Mouse (Mus musculus) 416B (cell line): ENCODE data around the gene Vgll4.
"Not testable (repeated sequence)": the region's sequence is repeated elsewhere in the genome, so short reads cannot be mapped to it uniquely, and the experiment has no call there.

Source experiments
- DNase-seq: peaks from one replicate; pipeline ENCODE4 v3.0.0; 2011; ENCODE audit warnings: low read depth

Vgll4 gene

DNA sequence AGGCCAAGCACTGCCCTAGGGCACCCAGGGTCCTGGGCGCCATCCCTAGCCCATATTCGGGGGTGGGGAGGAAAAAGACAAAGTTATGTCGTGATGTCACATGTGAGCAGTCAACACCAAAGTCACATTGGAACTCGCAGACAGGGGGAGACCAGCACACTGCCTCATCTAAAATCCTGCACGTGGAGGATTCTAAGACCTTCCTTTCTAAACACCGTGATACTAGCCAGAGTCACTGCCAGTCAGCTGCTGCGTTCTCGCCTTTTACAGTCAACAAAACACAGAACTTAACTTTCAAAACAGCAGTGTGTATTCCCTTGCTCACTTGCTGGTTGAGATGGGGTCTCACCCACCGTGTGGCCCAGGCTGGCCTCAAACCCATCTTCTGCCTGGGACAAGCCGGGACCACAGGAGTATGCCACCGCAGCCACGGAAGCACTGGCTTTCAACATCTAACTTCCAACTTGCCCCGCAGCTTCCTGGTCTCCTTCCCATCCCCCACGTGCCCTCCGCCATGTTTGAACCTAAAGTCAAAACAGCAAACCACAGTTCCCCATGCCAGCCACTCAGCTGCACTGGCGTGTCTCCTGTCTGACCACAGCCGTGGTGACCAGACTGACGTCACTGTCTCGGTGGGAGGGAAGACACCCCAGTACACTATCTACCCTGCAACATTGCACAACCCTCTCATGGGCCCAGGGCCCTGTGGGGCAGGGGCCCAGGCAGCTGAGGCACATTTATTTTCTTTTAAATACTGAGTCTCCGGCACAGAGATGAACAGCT is 76.2 kb downstream of the Vgll4 start:
- peak; percentile 99 for DNase-seq

DNA sequence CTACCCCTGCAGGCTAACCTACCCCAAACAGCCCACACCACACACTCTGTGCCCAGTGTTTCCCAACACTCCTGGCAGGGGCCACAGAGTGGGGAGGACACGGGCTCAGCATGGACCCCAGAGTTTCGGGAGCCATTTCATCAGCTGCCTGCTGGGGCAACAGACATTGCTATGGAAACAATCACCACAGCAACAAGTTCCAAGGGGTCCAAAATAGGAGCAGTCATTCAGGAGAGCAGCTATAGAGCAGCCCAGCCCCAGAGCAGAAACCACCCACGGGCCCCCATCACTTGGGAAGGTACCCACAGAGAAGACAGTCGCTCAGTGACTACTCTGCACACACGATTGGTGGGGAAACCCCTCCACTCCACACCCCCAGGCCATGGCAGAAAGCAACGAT is 77.4 kb downstream of the Vgll4 start:
- DNase-seq = no peak

DNA sequence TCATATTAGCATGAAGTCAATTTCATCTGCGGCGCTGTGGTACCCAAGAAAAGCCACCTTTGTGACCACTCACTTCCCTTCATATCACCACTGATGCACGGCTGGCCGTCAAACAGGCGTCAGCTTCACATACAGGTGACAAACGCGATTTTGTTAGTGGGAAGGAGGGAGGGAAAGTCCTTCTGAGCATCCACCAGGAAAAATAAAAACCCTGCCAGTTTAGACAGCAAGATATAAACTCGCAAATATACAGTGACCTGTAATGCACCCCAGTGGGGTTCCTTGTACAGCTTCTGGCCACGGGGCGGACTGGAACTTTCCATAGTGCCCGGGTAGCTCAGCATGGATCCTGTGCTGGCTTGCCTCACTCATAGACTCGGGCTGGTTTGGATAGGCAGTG is 78.0 kb downstream of the Vgll4 start:
- no peak for DNase-seq

DNA sequence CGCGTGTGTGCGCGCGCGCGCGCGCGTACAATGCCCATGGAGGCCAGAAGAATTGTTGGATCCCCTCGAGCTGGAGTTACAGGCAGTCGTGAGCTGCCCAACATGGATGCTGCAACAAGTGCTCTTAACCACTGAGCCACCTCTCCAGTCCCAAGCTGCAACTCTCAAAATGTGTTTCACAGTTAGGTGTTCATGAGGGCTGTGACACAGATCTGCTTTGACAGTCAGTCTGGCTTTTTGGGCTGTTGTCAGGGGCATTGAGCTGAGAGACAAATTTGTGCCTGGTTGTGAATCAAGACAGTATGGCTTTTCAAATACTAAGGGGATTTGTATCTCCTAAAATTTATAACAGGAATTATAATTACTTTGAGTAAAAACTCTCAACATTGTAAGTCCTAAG is 78.5 kb downstream of the Vgll4 start:
- DNase-seq = no peak

DNA sequence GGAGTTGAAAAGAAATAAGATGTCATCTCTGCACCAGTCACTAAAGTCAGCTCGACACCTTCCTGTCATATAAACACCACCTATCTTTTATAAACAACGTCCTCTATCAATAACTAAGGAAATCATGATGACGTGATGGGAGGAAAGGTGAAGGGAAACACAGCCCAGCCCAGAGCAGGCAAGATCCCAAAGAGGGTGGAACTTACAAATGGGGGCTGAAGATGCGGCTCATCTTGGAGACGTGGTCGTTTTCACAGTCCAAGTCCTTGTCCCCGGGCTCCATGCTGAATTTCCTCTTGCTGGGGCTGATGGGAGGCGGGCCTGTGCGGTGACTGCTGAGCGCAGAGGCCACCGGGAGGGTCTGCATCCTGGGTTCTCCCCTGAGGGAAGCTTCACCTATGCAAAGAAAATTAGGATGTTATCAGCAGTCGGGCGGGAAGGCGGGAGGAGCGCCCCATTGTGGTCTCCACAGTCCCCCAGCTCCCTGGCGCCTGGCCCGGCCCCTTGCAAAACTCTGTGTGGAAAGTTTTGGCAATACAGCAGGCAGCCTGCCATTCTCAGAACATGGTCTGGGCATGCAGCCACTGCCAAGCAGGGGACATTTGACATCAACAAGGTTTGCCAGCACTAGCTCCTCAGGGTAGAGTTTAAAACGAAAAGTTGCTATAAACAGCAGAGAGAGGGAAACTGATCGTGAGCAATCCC is 79.2 kb downstream of the Vgll4 start:
- peak; percentile 28 for DNase-seq

DNA sequence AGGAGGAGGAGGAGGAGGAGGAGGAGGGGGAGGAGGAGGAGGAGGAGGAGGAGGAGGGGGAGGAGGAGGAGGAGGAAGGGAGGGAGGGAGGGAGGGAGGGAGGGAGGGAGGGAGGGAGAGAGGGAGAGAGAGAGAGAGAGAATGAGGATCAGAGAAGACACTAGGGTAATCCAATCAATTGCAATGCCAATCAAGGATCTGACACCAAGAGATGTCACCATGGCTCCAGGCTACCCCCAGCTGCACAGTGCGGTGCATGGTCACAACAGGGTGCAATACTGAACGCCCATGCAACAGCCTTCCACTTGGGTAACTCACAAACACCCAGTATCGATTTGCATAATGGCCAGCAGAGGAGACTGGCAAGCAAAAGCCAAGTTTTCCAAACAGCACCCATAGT is 79.8 kb downstream of the Vgll4 start:
- not testable (repeated sequence) for DNase-seq

DNA sequence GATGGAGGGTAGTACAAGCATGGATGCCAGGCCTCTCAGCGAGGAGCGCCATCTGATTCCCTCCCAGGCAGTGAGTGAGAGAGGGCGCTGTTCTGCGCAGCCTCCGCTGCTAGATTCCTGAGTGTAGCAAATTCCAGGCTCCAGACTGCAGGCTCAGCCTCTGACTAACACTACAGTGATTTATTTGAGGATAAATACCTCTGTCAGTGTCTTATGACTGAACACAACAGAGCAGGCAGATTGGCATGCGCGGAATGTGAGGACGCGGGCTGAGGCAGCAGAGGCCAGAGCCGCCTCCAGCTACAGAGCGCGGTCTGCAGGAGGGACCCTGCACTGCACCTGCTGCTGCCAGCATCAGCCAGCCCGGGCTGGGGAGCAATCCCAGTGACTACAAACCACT is 80.9 kb downstream of the Vgll4 start:
- DNase-seq = no peak

DNA sequence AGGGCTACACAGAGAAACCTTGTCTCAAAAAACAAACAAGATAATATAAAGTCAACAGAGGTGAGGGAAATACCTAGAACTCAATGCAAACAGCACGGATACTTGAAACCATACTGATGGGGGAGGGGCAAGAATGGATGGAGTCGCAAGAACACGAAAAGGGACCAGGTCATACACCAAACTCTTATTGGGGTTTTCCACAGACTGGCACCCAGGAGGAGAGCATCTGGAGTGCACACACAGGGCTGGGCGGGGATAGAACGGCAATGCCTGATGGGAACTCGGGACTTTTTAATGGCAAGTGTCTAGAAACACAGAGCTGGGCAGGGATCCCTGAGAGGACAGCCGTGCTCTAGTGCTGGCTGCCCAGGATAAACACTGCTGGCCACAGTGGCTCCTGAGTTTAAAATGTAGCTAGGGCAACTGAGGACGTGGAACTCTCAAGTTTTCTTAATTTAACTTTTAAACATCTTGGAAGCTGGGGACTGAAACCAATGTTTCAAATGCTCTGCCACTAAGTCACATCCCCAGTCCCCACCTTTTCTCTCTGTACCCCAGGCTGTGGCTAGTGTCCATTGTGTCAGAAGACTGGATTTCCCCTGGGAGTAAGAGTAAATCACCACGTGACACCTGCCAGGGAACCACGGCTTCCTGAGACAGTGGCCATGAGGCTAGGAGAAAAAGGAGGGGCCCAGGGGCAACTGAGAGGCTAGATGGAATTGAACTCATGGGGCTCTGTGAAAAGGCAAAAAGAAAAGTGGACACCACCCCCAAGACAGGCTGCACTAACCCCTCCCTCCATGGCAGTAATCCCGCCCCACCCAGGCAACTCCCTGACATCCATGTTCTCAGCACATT is 83.1 kb downstream of the Vgll4 start:
- peak; percentile 45 for DNase-seq

DNA sequence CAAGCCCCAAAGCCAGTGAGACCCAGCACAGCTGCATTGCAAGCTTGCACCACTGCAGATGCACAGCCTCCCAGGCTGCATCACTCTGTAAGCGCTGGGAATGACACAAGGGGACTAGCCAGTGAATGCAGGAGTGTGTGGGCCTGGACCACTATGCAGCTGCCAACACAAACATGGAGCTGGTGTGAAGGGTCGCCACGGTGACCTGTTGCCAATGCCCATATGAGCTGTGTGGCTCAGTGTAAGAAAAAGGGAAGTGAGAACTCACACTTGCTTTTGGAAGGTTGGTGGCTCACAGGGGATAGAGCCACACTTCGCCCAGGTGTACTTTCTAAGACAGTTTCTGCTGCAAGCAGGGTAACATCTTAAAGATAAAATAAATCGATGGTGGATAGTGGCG is 83.8 kb downstream of the Vgll4 start:
- DNase-seq = peak; percentile 40

DNA sequence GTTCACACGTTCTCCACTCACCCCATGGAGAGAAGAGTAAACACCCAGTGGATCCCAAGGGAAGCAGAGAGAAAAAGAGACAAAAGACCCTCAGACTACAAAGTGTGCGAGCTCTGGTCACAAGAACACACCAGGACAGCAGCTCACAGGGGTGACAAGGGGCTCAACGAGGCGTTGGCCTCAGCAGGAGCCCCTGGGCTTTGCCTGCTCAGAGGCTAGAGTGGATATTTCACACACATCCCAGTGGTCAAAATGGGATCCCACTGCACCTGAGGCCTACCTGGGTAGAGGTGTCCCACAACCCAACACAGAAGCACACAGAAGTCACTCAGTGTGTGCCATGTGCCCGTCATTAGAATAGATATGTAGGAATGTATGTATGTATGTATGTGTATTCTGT is 84.7 kb downstream of the Vgll4 start:
- no peak for DNase-seq

DNA sequence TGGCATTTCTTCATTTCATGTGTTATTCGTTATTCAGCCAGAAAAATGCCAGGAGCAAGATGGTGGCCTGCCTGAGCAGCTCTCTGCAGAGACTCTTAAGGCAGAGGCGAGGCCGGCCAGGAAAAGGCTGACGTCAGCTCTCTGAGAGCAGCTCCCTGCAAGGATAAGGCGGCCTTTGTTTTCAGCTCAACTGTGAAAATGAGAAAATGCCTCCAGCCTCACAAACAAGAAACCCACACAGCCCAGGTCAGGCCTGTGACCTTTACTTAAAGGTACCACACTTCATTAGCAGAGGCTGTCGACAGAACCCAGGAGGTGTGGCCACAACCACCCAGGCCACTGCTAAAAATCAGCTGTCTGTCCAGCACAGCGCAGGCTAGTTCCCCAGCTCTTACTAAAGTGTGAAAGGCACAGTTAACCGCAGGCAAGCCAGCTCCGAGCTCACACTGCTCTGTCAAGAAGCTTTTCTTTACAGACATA is 86.5 kb downstream of the Vgll4 start:
- no peak for DNase-seq

DNA sequence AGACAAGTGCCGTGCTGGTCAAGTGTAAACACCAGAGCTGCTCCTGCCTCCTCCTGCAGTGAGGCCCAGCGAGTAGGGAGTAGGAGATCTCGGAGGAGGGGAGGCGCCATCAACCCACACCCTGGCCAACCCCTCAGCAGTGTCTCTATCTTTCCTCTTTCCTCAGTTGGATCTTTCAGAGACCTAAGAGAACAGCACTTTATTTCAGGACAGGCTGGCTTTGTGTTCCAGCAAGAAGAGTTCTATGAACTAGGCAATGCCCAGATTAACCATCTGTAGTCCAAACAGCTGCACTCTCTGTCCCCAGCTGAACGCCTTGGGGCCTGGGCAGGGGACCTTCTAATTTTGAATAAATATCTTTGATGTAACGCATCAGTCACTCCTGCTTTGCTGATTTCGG is 87.1 kb downstream of the Vgll4 start:
- no peak for DNase-seq

DNA sequence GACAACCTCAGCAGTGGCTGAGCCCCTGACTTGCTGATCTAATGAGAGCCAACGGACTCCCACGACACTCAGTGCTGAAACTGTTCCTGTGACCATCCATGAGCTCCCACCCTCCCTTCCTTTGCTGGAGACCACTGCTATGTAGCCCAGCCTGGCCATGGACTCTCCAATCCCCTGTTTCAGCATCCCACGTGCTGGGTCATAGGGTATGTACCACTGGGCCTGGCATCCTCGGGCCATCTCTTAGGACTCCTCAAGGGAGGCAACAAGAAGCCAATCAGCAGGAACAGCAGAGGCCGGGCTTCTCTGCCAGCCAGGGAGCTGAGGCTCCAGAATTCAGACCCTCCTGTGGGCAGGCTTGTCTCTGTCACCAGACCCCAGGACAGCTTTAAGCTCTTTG is 87.6 kb downstream of the Vgll4 start:
- no peak for DNase-seq

DNA sequence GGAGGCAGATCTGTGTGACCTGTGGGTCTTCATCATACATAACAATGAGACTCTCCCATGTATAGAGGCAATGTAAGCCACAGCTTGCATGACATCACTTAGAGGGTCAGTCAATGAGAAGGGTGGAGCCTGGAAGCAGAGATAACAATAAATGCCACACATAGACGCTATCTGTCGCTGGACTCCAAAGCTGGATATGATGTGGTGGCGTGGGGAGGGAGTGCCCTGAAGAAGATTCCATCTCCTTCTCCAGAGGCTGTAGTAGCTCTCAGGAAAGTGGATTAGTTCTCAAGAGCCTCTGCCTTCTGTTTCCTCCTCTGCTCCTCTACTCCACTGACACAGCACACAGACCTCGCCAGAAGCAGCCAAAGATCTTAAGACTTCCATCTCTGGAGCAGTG is 89.0 kb downstream of the Vgll4 start:
- DNase-seq = no peak

DNA sequence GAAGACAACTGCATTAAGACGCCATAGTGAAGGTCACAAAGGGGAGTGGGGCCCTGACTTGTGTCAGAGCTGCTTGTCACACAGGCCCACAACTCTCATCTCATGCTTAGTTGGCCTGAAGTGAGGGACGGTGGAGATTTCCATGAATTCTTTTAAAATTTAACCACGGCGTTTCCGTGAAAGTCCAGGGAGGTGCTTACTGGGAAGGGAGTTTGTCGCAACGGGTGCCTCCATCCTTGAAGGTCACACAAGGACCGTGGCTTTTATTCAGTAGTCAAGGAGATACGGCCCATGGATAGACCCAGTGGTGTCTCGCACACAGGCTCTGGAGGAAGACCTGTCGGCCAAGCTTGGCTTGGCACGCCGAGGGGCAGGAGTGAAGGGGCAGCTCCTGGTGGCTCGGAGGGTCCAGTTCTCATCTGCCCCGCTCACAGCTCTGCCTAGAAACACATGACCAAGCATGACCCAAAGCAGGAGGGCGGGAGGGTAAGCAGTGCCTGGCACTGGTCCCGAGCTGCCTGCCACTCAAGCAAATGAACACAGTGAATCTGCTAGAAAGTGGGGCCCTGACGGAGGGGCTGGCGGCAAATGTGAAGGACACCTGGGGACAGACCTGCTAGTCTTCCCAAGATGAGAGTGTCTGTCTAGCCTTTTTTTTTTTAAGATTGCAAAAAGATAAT is 90.8 kb downstream of the Vgll4 start:
- no peak for DNase-seq

DNA sequence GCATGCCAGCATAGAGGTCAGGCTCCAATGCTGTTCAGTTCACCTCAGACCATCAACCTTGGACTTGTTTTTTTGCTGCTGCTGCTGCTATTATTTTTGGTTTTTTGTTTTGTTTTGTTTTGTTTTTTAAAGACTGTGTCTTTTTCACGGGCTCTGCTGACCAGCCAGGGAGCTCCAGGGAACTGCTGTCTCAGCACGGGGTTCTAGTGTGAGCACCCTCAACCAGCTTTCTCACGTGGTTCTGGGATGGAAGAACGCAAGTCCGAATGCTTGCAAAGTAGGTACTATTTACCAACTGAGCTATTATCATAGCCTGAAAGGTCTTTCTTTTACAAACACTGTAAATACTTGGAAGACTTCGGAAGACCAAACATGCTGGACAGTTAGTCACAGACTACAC is 93.2 kb downstream of the Vgll4 start:
- DNase-seq = no peak

DNA sequence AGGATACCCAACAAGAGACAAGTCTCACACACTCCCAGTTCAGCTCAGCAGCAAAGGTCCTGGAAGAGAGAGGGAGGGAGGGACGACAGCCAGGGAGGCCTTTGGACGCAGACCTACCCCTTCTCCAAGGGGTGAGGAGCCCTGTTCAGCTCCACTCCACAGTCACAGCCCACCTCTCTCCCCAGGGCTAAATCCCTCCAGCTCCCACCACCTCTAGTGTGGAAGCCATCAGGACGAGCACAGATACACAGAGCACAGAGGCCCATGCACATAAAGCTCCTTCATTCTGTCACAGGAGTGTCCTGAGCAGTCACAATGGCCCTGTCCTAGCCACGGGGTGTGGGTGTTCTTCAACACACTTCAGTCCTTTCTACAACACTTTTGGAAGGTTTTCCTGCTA is 93.8 kb downstream of the Vgll4 start:
- no peak for DNase-seq

DNA sequence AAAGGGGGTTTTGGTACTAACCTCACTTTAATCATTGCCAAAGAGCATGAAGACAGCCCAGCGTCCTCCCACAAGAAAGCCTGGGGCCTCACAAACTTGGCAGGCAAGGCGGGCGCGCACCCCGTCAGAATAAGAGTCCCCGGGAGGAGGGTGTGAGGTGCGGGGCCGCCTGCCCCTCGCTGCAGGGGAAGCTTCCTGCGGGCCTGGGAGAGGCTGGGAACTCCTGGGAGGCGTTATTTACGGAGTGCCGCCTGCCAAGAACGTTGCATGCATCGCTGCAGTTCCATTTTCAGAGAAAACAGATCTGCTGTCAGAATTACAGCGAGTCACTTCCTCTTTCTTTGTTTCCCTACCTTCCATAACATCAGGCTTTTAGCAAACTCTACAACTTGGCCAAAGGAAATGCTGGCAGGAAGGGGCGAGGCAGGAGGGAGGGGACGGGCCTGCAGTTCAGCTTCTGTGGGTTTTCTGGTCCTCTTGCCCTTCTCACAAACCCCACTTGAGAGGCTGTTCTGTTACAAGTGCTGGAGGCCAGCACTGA is 94.7 kb downstream of the Vgll4 start:
- peak; percentile 96 for DNase-seq

DNA sequence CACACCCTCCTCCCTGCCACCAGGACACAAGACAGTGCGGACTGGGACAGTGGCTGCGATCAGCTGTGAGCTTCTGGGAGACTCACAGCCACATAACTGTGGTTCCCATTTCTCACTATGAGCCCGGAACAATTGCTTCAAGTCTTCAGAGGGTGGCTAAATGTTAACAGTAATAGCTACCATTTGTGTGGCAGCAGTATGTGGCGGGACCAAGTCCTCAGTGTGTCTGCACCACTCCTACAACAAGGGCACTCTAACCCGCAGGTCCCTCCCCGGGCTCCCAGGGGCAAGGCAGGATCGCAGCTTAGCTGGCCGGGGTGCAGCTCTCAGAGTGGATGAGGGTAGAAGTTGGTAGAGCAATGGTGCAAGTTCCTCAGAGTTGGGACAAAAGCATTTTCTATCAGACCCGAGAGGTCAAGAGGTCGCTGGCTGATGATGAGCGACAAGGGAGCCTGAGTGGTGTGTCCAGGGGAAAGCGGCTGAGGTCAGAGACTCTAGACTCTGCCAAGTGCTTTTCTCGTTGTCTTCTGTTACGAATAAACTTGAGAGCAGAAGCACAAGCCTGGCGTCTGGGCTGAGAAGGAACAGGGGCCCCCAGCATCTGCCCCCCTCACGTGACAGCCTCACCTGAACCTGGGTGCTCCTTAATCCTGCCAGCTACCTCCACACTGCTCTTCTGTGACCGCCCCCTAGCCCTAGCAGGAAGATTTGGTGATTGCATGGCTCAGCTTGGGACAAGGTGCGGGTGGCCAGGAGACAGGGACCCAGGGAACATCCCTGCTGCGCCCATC is 95.5 kb downstream of the Vgll4 start:
- DNase-seq = peak; percentile 51

DNA sequence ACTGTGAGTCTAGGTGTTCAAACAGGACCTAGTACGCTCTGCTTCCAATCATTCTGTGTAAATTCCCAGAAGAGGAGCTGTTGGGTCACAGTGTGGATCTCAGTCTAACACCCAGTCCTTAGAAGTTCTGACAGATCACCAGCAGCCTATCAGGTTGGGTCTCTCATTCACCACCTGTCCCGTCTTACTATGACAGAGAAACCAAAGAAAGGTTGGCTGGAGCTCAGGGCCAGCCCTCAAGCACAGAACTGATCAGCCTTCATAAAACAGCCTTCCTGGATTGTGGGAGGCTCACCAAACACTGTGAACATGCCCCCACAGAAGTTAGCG is 96.0 kb downstream of the Vgll4 start:
- DNase-seq = no peak

DNA sequence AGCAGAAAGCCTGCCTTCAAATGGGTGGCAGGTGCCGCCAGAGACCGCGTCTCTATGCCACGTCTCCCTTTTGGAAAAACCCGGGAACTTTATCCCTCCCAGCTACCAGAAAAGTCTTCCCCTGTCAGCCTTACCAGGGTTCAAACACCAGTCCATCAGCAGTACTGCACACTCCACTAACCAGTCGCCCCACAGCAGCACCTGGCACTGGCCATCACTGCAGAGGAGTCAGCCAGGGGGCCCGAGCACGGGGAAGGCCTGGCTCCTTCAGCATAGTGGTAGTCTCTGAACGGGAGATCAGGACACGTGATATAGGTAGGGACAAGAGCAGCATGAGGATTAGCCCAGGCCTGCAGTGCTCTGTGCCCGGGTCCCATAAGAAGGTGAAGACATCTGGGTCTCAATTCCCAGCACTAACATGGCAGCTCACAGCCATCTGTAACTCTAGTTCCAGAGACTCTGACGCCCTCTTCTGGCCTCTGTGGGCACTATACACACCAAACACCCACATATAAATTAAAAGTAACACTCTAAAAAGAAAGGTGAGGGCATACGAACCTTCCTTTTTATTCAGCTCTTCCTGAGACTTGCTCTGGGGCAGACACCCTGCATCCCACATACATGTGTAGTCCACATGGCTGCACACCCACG is 98.7 kb downstream of the Vgll4 start:
- no peak for DNase-seq
